ENCODE assay signal across 24 mouse cellular contexts in the genomic region with DNA sequence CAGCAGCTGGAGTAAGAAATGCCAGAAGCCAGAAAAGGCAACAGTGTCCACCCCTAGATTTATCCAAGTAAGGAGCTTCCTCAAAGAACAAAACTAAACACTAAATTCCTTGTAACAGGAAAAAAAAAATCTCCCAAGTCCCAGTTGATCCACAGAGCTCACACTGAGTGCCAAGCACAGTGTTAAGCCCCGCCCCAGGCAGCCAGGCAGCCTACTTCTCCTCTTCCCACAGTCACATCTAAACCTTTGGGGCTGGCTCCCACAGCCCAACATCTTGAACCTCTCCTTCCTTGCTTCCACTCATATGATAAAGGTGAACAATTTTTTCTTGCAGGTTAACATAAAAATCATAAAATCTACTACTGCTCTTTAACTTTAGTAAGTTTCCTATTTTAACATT. TPM values are rescaled to one million over a fixed set of nuclear protein-coding genes. Genes with fewer than 3 reads are reported as not detected.
DNase-seq lines count a peak whose midpoint lies in the region; ATAC-seq and TF ChIP-seq lines count a peak whose summit lies in the region.
"Had no signal": no experiment of that assay in that cellular context is flagged by ENCODE, and none has a peak within 500 bp of the region (broad histone marks: within the 10 kb centered on the region; RNA-seq: fewer than 3 reads in every experiment).

No protein-coding gene starts in this region.

- H3K4me2 ChIP-seq in forebrain, embryonic 13.5 days, result no peak overlapping the region
- H3K4me2 ChIP-seq in forebrain, embryonic 16.5 days (ENCODE audit: low read length), result no peak overlapping the region
- H3K4me2 ChIP-seq in hindbrain, postnatal 0 days (ENCODE audit: low read depth, low read length), result peak overlapping the region; percentile 2; the same call in 1 of the 2 replicates
- no peak overlapping the region for H3K4me2 ChIP-seq in hindbrain, embryonic 14.5 days (replicated peaks)
- H3K4me2 ChIP-seq in lung, embryonic 15.5 days, result peak overlapping the region; percentile 1; the same call in 1 of the 2 replicates
- H3K4me2 ChIP-seq: midbrain, embryonic 11.5 days had no signal

- H3K9me3 ChIP-seq in forebrain, embryonic 13.5 days (replicated peaks), result no peaks in the 10 kb centered on the region
- no peaks in the 10 kb centered on the region for H3K9me3 ChIP-seq in forebrain, embryonic 16.5 days (ENCODE audit: control insufficient read depth, low read length)
- H3K9me3 ChIP-seq in hindbrain, postnatal 0 days (ENCODE audit: low read length), result no peaks in the 10 kb centered on the region
- H3K9me3 ChIP-seq in hindbrain, embryonic 14.5 days (ENCODE audit: control insufficient read depth, low read length), result no peaks in the 10 kb centered on the region
- H3K9me3 ChIP-seq in lung, embryonic 15.5 days, result no peaks in the 10 kb centered on the region
- H3K9me3 ChIP-seq: embryonic facial prominence, embryonic 15.5 days; G1E; neural tube, embryonic 13.5 days had no signal

- no peaks in the 10 kb centered on the region; the same call in 1 of the 2 replicates for H3K36me3 ChIP-seq in forebrain, embryonic 13.5 days (ENCODE audit: poor library complexity, severe bottlenecking)
- no peaks in the 10 kb centered on the region for H3K36me3 ChIP-seq in forebrain, embryonic 16.5 days (ENCODE audit: control insufficient read depth, insufficient read depth)
- no peaks in the 10 kb centered on the region for H3K36me3 ChIP-seq in hindbrain, postnatal 0 days (ENCODE audit: insufficient read depth, low read length)
- H3K36me3 ChIP-seq in hindbrain, embryonic 14.5 days (replicated peaks; ENCODE audit: control insufficient read depth, insufficient read depth), result peaks cover 14% of the 10 kb centered on the region; the same call in 1 of the 2 replicates
- no peaks in the 10 kb centered on the region for H3K36me3 ChIP-seq in lung, embryonic 15.5 days
- H3K36me3 ChIP-seq: embryonic facial prominence, embryonic 15.5 days had no signal

- no peaks in the 10 kb centered on the region; the same call in 1 of the 2 replicates for H3K27me3 ChIP-seq in forebrain, embryonic 13.5 days
- no peaks in the 10 kb centered on the region for H3K27me3 ChIP-seq in forebrain, embryonic 16.5 days (replicated peaks; ENCODE audit: control insufficient read depth, insufficient read depth, low read length)
- no peaks in the 10 kb centered on the region for H3K27me3 ChIP-seq in hindbrain, postnatal 0 days (ENCODE audit: insufficient read depth, low read length)
- H3K27me3 ChIP-seq in hindbrain, embryonic 14.5 days (ENCODE audit: control insufficient read depth, insufficient read depth, low read length), result no peaks in the 10 kb centered on the region
- H3K27me3 ChIP-seq in lung, embryonic 15.5 days, result 0 out of 2 replicates have a peak, but pooled peaks cover 6% of the 10 kb centered on the region
- H3K27me3 ChIP-seq: embryonic facial prominence, embryonic 15.5 days; neural tube, embryonic 13.5 days had no signal

- peaks cover 38% of the 10 kb centered on the region for H3K4me1 ChIP-seq in forebrain, embryonic 13.5 days
- peaks cover 25% of the 10 kb centered on the region for H3K4me1 ChIP-seq in forebrain, embryonic 16.5 days (replicated peaks; ENCODE audit: control insufficient read depth, insufficient read depth, low read length)
- peaks cover 20% of the 10 kb centered on the region; the same call in 1 of the 2 replicates for H3K4me1 ChIP-seq in hindbrain, postnatal 0 days (ENCODE audit: insufficient read depth, low read length)
- H3K4me1 ChIP-seq in hindbrain, embryonic 14.5 days (replicated peaks; ENCODE audit: control insufficient read depth, insufficient read depth, low read length), result peaks cover 28% of the 10 kb centered on the region
- H3K4me1 ChIP-seq in lung, embryonic 15.5 days, result peaks cover 31% of the 10 kb centered on the region

- peak overlapping the region; percentile 23; the same call in 1 of the 2 replicates for H3K9ac ChIP-seq in forebrain, embryonic 13.5 days
- H3K9ac ChIP-seq in forebrain, embryonic 16.5 days (replicated peaks; ENCODE audit: low read depth, low read length), result no peak overlapping the region
- no peak overlapping the region for H3K9ac ChIP-seq in hindbrain, postnatal 0 days (replicated peaks; ENCODE audit: low read length)
- H3K9ac ChIP-seq in hindbrain, embryonic 14.5 days, result no peak overlapping the region
- no peak overlapping the region for H3K9ac ChIP-seq in lung, embryonic 15.5 days
- H3K9ac ChIP-seq: embryonic facial prominence, embryonic 15.5 days; neural tube, embryonic 13.5 days had no signal

- ATAC-seq in forebrain, embryonic 13.5 days, result no peak
- no peak for ATAC-seq in forebrain, embryonic 16.5 days
- no peak for ATAC-seq in hindbrain, postnatal 0 days
- no peak for ATAC-seq in hindbrain, embryonic 14.5 days (ENCODE audit: low FRiP score)
- ATAC-seq in lung, embryonic 15.5 days (ENCODE audit: borderline replicate concordance, extremely low read depth, low FRiP score, low TSS enrichment), result no peak

- no peak overlapping the region for H3K4me3 ChIP-seq in forebrain, embryonic 13.5 days
- no peak overlapping the region for H3K4me3 ChIP-seq in forebrain, embryonic 16.5 days (replicated peaks; ENCODE audit: low read length)
- H3K4me3 ChIP-seq in hindbrain, postnatal 0 days (ENCODE audit: low read length), result no peak overlapping the region
- H3K4me3 ChIP-seq in hindbrain, embryonic 14.5 days (replicated peaks; ENCODE audit: low read length), result no peak overlapping the region
- H3K4me3 ChIP-seq in lung, embryonic 15.5 days, result no peak overlapping the region

- TF ChIP-seq CTCF in hindbrain, postnatal 0 days (IDR thresholded peaks at IDR 0.05; ENCODE audit: low read depth), result no peak

- WGBS in forebrain, embryonic 13.5 days, result 85% methylated on average over 1 of the region's 1 CpGs
- 87% methylated on average over 1 of the region's 1 CpGs for WGBS in forebrain, embryonic 16.5 days
- WGBS in hindbrain, postnatal 0 days, result 81% methylated on average over 1 of the region's 1 CpGs
- 89% methylated on average over 1 of the region's 1 CpGs for WGBS in hindbrain, embryonic 14.5 days
- 70% methylated on average over 1 of the region's 1 CpGs for WGBS in lung, embryonic 15.5 days

- DNase-seq in hindbrain, postnatal 0 days (ENCODE audit: low spot score), result no peak
- no peak for DNase-seq in hindbrain, embryonic 14.5 days (ENCODE audit: low spot score)
- no peak for DNase-seq in lung, adult 18-20 months
- peak; percentile 71 for DNase-seq in adipocyte (ENCODE audit: low spot score)
- DNase-seq: adrenal gland, postnatal 36 days; cerebellum, adult 11-12 months; cerebellum, postnatal 14 days; gastrocnemius, postnatal 10 days; heart, postnatal 14 days; kidney, adult 2 months; kidney, postnatal 14 days; left cerebral cortex, postnatal 4 days; lung, postnatal 14 days; thymus, postnatal 36 days had no signal

- H3K27ac ChIP-seq in forebrain, embryonic 13.5 days, result no peak overlapping the region
- H3K27ac ChIP-seq in forebrain, embryonic 16.5 days (ENCODE audit: low read length), result no peak overlapping the region
- no peak overlapping the region for H3K27ac ChIP-seq in hindbrain, postnatal 0 days
- no peak overlapping the region for H3K27ac ChIP-seq in hindbrain, embryonic 14.5 days
- H3K27ac ChIP-seq in lung, embryonic 15.5 days, result no peak overlapping the region
- H3K27ac ChIP-seq: embryonic facial prominence, embryonic 15.5 days; neural tube, embryonic 13.5 days had no signal

RNA-seq across cellular contexts. Expression of a gene that starts 2.0 kb away (rescaled TPM):
- polyA plus RNA-seq in forebrain, embryonic 13.5 days (2015; fragmentation: Nextera tagmentation; extraction: Ambion mirVana), result 136 and 152 TPM in 2 replicates
- polyA plus RNA-seq in forebrain, embryonic 16.5 days (2015; fragmentation: Nextera tagmentation; extraction: Ambion mirVana), result 193 and 203 TPM in 2 replicates
- total RNA-seq in hindbrain, postnatal 0 days (2014; rRNA removed), result 231 and 249 TPM in 2 replicates
- 271 and 289 TPM in 2 replicates for polyA plus RNA-seq in hindbrain, postnatal 0 days (2015; fragmentation: Nextera tagmentation; extraction: Ambion mirVana)
- 231 and 245 TPM in 2 replicates for polyA plus RNA-seq in hindbrain, embryonic 14.5 days (2014; fragmentation: Nextera tagmentation; extraction: Ambion mirVana)
- polyA plus RNA-seq in lung, embryonic 15.5 days (2015; fragmentation: Nextera tagmentation; extraction: Ambion mirVana), result 80.8 and 82.1 TPM in 2 replicates

RNA-seq across cellular contexts. Expression of a gene that starts 41.2 kb away (rescaled TPM):
- 17.6 and 20.6 TPM in 2 replicates for polyA plus RNA-seq in forebrain, embryonic 13.5 days (2015; fragmentation: Nextera tagmentation; extraction: Ambion mirVana)
- 31.6 and 33.4 TPM in 2 replicates for polyA plus RNA-seq in forebrain, embryonic 16.5 days (2015; fragmentation: Nextera tagmentation; extraction: Ambion mirVana)
- total RNA-seq in hindbrain, postnatal 0 days (2014; rRNA removed), result 14.4 and 15.1 TPM in 2 replicates
- 23.5 and 28.7 TPM in 2 replicates for polyA plus RNA-seq in hindbrain, postnatal 0 days (2015; fragmentation: Nextera tagmentation; extraction: Ambion mirVana)
- 30.6 and 32.6 TPM in 2 replicates for polyA plus RNA-seq in hindbrain, embryonic 14.5 days (2014; fragmentation: Nextera tagmentation; extraction: Ambion mirVana)
- polyA plus RNA-seq in lung, embryonic 15.5 days (2015; fragmentation: Nextera tagmentation; extraction: Ambion mirVana), result 30.6 and 34.1 TPM in 2 replicates

RNA-seq across cellular contexts. Expression of a gene that starts 45.3 kb away (rescaled TPM):
- 3.9 and 6.1 TPM in 2 replicates for polyA plus RNA-seq in forebrain, embryonic 13.5 days (2015; fragmentation: Nextera tagmentation; extraction: Ambion mirVana)
- 0.35 and 0.48 TPM in 2 replicates for polyA plus RNA-seq in forebrain, embryonic 16.5 days (2015; fragmentation: Nextera tagmentation; extraction: Ambion mirVana)
- total RNA-seq in hindbrain, postnatal 0 days (2014; rRNA removed), result 6.1 and 9.9 TPM in 2 replicates
- polyA plus RNA-seq in hindbrain, postnatal 0 days (2015; fragmentation: Nextera tagmentation; extraction: Ambion mirVana), result 6.3 and 7.4 TPM in 2 replicates
- 6.1 and 7.0 TPM in 2 replicates for polyA plus RNA-seq in hindbrain, embryonic 14.5 days (2014; fragmentation: Nextera tagmentation; extraction: Ambion mirVana)
- 2.6 and 2.8 TPM in 2 replicates for polyA plus RNA-seq in lung, embryonic 15.5 days (2015; fragmentation: Nextera tagmentation; extraction: Ambion mirVana)
- total RNA-seq: G1E; layer of hippocampus, adult 8-10 months; left cerebral cortex, adult 18-20 months; left cerebral cortex, postnatal 4 days; liver, adult 2 months had no signal
- polyA plus RNA-seq: G1E had no signal

Comparison
In these comparisons a context has a peak if more than half of its experiments do, and no peak if none do; other contexts are left out.
1. H3K4me2 ChIP-seq: peak in hindbrain, postnatal 0 days (single experiment) and lung, embryonic 15.5 days (single experiment); none in forebrain, embryonic 13.5 days (single experiment), forebrain, embryonic 16.5 days (single experiment) and hindbrain, embryonic 14.5 days (single experiment).